Mouse (Mus musculus) CH12F3 (cell line): Measurements from ENCODE around the gene Prp2.
"Not testable (repeated sequence)": the region's sequence is repeated elsewhere in the genome, so short reads cannot be mapped to it uniquely, and the experiment has no call there.

Source experiments
- in situ Hi-C: fragments of 300-500 bp; cut with MboI; formaldehyde crosslinking; loops from 2 replicates; pipeline ENCODE4 v1.14.3; 2020; ENCODE audit warnings: low sequenced_read_pairs

Gene Prp2

DNA sequence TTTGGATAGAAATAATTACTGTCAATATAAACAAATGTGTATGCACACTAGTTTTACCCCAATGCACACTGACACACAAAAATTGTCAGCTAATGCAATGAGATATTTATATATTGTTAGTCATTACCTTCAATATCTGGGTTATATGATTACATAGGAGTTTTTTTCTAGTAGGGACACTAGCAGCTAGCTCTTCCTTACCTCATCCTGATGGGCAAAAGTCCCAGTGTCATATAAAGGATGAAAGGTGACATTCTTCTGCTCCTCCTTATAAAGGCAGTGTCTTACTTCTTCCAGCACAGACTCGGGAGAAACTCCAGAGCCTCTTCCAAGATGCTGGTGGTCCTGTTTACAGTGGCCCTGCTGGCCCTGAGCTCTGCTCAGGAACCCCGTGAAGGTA is at the start of gene Prp2:
Gene Prp2, plus strand, starts transcription at position 301 of the 400 bp plus-strand sequence.
- in situ Hi-C loops, result not testable (repeated sequence)

DNA sequence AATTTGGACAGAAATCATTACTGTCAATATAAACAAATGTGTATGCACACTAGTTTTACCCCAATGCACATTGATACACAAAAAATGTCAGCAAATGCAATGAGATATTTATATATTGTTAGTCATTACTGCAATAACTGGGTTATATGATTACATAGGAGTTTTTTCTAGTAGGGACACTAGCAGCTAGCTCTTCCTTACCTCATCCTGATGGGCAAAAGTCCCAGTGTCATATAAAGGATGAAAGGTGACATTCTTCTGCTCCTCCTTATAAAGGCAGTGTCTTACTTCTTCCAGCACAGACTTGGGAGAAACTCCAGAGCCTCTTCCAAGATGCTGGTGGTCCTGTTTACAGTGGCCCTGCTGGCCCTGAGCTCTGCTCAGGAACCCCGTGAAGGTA is 26.2 kb upstream of the Prp2 start, which contains the start of gene Prh1:
Gene Prh1, plus strand, starts transcription at position 301 of the 400 bp plus-strand sequence.
- in situ Hi-C loops, result not testable (repeated sequence)

DNA sequence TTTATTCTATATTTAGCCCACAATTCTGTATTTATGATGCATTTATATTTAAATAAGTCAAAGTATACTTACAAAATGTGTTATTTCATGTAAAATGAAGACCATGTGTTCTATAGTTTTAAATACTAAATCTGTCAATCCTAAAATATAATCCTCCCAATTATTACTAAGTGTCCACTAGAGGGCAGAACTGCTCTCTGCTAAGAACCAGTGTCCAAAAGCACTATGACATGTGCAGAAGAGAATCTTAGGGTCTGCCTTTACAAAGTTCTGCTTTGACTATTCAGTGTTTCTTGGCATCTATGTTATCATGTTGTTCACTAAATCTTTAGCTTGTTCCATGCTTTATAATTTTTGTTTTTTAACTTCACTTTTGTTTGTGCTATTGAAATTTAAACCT is 53.7 kb downstream of the Prp2 start:
- in situ Hi-C loops, result no loop called here
